Mouse (Mus musculus) left cerebral cortex, postnatal 4 days (tissue): ENCODE data around the gene Naa15. TPM values are rescaled to one million over a fixed set of nuclear protein-coding genes. Genes with fewer than 3 reads are reported as not detected.
"Not testable (repeated sequence)": the region's sequence is repeated elsewhere in the genome, so short reads cannot be mapped to it uniquely, and the experiment has no call there.

ENCODE experiments used
- DNase-seq: peaks from one replicate; pipeline ENCODE4 v3.0.0-alpha.2; 2022
- intact Hi-C: fragments of 180-260 bp; cut with DNase I; formaldehyde crosslinking; loops from one replicate; pipeline ENCODE4 v1.15.1; 2025
- total RNA-seq, 2 experiments: library from RNA; stranded (reverse); gene quantifications; 2 replicates each; pipeline ENCODE4 v1.2.3; 2021

Gene Naa15
- total RNA-seq, 2 experiments from 2014 or later: 72.5 to 75.8 TPM

DNA sequence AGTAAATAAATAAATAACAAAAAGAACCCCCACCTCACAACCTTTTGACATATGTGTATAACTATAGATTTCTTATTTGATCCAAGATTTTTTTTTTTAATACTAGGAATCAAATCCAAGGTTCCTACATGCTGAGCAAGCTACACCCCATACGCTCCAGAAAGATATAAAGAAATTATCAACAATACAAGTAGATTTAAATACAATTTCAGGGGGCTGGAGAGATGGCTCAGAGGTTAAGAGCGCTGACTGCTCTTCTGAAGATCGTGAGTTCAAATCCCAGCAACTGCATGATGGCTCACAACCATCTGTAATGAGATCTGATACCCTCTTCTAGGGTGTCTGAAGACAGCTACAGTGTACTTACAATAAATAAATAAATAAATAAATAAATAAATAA is 21.9 kb upstream of the Naa15 start:
- DNase-seq, intact Hi-C loops: not testable (repeated sequence)

DNA sequence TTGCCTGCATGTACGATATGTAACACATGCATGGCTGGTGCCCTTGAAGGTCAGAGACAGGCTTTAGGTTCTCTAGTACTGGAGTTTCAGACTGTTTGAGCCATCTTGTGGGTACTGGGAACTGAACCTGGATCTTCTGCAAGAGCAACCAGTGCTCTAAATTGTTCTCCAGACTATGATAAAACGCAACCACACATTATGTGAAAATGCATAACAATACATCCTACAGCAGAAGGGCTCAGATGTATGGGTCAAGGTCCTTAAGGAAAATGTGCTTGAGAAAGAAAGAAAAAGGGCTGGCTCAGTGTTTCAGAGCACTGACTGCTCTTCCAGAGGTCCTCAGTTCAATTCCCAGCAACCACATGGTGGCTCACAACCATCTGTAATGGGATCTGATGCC is 21.3 kb upstream of the Naa15 start:
- DNase-seq: no peak
- intact Hi-C loops: no loop called here

DNA sequence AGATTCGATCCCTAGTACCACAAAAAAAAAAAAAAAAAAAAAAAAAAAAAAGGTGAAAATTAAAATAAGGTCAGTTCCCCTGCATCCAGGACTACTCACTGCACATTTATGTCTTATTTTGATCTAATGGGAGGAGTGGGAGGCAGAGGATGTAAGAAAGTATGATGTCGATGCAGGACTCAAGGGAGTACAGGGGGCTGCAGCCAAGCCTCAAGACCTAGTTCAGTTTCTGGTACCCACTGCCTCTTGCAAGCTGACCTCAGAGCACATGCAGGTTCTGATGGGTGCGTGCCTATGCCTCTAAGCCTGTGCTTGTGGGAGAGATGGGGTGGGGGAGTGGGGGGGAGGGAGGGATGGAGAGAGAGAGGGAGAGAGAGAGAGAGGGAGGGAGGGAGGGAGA is 20.1 kb upstream of the Naa15 start:
- DNase-seq: no peak
- intact Hi-C loops: no loop called here

DNA sequence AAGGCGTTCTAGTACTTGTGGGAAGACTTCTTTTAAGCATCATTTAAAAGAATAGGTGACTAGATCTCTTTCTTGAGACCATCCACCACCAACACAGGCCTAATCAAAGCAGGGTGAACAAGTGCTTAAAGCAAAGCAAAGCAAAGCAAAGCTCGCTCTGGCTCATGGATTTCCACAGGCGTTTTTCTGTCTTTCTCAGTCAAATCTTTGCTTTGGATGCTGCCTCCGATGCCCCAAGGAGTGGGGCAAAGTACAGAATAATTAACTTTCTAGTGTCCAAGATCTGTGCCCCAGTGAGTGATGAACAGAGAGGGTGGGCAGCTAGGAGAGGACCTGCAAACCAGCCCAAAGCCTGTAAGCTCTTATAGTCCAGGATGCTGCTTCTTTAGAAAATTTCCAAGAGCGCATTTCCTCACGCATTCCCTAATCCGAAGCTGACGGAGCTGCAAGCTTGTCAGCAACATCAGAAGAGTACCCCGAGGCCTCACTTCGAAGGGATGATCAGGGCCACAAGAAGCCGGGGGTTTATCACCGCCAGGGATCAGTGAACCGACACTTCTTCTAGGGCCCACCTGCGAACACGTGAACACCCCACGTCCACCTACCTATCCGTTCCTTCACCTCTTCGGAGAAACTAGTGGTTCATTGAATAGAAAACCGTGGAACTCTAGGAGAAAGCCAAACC is 19.3 kb upstream of the Naa15 start:
- DNase-seq: no peak
- intact Hi-C loops: no loop called here

DNA sequence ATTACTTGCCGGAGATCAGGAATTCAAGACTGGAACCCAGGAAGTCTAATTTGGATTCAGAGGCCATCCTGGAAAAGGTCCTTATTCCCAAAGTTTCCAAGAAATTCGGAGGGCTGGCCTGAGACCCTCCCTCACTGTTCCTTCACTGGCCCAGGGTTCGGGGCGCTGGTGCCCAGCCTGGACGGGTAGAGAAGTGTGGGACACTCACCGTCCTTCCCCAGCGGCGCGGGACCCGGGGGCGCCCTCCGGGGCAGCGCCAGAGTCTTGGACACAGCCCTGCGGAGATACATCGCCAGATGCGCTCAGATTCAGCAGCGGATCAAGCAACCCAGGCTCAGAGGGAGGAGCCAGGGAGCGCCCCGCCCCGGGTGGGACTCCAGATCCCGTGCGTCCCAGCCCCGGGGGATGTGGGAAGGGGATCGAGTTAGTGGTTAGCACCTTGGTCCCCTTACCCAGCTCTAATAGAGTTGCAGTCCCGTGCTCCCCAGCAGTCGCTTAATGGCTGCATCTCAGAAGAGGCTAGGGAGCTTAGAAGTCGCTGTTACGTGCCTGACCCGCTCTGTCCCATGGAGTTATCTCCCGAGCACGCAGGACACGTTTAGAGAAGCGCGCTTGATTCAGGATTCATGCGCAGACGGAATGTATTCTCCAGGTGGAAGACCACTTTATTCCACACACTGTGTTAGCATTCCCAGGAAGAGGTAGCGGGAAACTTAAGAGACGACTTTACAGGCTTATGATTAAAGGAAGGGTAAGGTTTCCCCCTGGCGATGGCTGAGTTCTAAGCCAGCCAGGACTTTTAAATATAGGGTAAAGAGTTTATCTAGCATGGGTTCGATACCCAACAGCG is 18.5 kb upstream of the Naa15 start, which contains the start of gene Mgarp:
Gene Mgarp (minus strand): TSS at position 520 of the 850 bp plus-strand sequence.
- DNase-seq: peak; percentile 55

DNA sequence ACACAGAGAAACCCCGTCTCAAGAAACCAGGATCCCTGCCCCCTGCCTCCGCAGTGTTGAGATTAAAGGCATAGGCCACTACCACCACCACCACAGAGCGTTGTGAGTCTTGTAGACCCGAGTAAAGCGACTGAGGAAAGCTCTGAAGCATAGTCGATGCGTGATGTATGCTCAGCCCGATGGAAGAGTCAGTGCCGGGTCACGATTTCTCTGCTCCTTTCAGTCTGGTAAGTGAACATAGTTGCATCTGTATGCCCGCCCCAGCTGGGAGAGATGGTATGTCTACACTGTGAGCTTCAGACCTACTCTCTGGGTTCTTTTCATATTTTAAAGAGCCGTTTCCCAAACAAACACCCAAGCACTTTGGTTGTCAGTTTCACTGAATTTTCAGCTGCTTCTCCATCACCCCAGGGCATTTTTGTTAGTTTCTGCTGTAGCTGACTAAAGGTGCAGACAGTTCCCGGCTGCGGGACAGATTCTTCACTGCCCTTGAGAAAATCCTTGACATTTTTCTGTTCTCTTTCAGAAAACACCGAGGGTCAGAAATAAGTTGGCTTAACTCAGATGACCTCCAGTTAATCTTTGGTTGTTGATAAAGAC is 17.1 kb upstream of the Naa15 start:
- intact Hi-C loops: no loop called here
- no peak for DNase-seq

More for the DNA sequence above, 18.5 kb upstream of the Naa15 start, which contains the start of gene Mgarp:
- intact Hi-C loops: no loop called here

DNA sequence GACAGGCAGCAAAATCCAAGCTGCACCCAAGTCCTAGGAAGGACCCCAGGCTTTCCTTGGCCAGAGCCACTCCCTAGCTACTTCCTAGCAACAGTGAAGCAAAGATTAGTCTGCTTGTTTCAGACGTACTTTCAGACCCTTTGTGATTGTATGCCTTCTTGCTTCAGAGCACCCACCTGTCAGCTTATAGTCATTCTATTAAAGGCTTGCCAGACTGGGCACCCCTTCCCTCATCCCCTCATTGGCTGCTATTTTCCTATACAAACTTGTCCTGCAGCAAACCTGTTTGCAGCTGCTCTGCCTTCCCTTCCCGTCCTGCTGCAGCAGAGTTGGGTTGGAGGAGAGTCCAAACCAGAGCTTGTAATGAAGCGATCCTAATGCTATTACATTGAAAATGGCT is 16.3 kb upstream of the Naa15 start:
- no peak for DNase-seq
- intact Hi-C loops: no loop called here

DNA sequence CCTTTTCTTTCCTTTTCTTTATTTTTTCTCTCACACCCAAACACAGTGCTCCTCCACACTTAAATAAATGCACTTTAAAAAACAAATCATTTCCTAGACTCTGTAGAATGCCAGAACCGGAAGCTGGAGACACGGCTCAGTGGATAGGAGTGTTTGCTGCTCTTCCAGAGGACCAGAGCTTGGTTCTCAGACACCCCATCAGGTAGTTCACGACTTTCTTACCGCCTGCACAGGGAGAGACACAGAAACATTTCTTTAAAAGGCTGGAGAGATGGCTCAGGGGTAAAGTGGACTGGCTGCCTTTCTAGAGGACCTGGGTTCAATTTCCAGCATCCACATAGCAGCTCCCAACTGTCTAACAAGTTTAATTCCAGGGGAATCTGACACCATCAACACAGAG is 15.4 kb upstream of the Naa15 start:
- intact Hi-C loops: no loop called here
- DNase-seq: no peak

GRCm38 (mm10) chr3:51400682-51401081 is 14.3 kb upstream of the Naa15 start:
- DNase-seq: no peak
- intact Hi-C loops: no loop called here

DNA sequence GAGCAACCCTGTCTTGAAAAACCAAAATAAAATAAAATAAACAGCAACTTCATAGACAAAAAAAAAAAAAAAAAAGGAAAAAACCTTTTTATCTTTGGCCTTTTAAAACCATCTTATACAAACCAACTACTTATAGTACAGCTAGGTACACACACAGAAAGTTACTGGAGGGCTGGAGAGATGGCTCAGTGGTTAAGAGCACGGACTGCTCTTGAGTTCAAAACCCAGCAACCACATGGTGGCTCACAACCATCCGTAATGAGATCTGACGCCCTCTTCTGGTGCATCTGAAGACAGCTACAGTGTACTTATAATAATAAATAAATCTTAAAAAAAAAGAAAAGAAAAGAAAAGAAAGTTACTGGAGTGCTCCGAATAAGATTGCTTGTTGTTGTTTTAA is 12.9 kb upstream of the Naa15 start:
- intact Hi-C loops, DNase-seq: not testable (repeated sequence)

DNA sequence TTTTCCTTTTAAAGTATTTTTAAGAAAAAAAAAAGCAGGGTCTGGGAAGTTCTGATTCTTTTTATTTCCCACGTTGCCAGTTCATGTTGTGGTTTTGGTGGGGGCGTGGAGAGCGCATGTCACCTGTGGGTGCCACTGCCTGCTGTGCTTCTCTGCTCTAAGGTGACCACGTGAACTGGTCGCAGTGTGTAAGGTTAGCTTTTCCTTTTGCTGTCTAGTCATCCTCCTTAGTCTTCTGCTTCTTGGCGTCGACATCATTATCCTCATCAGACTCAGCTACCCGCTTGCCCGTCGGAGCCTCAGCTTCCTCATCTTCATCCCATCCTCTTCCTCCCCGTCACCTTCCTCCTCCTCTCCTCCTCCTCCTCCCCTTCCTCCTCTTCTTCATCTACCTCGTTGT is 12.3 kb upstream of the Naa15 start:
- no peak for DNase-seq
- intact Hi-C loops: no loop called here

DNA sequence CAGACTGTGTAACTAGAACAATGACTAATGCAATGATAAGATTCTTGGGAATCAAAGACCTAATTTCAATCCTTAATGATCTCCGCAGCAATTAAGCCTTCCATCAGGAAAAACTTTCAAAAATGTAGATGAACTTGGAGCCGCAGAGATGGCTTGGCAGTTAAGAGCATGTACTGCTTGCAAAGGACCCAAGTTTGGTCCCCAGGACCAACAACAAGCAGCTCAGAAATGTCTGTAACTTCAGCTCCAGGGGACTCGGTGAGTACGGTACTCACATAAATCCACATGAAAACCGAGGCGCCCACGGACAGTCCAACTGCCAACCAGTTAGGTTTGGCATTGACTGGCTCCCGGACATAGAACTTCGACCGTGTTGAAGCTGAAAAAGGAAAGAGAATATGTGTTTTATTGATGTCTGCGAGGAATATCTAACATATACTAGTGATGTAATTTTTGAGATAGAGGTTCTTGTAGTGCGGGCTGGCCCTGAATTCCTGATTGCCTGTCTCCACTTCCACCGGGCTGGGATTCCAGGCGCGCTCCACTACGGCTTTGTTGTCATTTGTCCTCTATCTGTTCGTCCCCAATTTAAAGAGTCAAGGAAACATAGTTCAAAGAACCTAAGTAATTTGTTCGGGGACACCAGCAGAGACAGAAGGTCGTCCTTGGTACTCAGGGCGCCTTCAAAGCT is 6.9 kb upstream of the Naa15 start:
- DNase-seq: no peak
- intact Hi-C loops: no loop called here

GRCm38 (mm10) chr3:51408561-51409183 is 6.3 kb upstream of the Naa15 start, which contains the start of gene Ndufc1:
Gene Ndufc1 (minus strand): TSS chr3:51408988.
- intact Hi-C loops: no loop called here

DNA sequence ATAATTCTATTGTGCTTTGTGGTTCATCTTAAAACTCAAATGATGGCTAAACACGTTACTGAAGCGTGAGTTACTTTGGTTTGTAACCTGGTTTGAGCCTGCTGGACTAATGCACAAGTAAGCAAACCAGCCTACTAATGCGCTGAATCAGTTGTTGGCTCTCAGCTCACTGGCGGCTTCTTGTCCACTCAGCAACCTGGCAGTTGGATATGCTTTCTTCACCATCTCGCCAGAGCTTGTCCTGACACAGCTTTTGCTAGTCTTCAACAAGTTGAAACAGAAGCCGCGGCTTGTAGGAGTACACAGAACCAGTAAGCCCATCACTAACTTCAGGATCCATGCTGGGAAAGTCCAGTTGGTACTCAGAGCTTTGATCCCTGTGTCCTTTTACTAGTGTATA is 2.5 kb upstream of the Naa15 start:
- no peak for DNase-seq
- intact Hi-C loops: no loop called here

More at GRCm38 (mm10) chr3:51408561-51409183, 6.3 kb upstream of the Naa15 start, which contains the start of gene Ndufc1:
- DNase-seq: peak; percentile 98

DNA sequence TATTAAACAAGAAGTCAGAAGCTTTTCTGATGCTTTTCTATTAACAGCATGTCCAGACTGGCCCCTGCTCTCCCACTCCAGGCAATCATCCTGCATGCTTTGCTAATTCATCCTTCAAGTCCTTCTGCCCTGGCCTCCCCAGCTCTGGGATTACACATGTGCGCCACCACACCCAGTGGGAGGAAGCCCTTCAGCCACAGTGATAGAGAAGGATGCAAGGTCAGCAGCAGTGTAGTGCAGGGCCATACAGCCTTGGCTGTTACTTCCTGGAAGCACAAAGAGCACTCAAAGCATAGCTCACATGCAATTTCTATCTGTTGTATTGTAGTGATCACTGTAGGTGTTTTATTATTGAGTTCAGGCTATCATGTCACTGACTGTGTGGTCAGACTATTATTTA is 1.7 kb upstream of the Naa15 start:
- no peak for DNase-seq
- intact Hi-C loops: no loop called here

GRCm38 (mm10) chr3:51416073-51416363 is 1.1 kb downstream of the Naa15 start:
- intact Hi-C loops: no loop called here
- no peak for DNase-seq

- peak; percentile 46 for DNase-seq
- intact Hi-C loops: no loop called here
Observed at GRCm38 (mm10) chr3:51416364-51417134, 1.6 kb downstream of the Naa15 start.

DNA sequence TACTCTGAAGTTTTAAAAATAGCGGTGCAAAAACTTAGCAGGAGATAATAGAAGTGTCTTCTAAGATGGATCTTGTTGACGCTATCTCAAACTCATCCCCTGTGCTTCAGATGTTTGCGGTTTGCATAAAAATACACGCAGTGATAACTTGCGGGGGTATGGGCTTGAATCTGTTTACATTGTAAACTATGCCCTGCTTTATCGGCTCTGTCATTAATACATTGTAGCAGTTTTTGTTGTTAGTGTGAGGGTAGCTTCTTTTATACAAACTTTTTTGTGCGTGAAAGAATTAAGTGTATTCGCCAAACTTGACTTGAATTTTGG is 2.1 kb downstream of the Naa15 start:
- no peak for DNase-seq
- intact Hi-C loops: no loop called here

- DNase-seq: no peak
- intact Hi-C loops: no loop called here
Observed at GRCm38 (mm10) chr3:51417485-51417884, 2.5 kb downstream of the Naa15 start.

DNA sequence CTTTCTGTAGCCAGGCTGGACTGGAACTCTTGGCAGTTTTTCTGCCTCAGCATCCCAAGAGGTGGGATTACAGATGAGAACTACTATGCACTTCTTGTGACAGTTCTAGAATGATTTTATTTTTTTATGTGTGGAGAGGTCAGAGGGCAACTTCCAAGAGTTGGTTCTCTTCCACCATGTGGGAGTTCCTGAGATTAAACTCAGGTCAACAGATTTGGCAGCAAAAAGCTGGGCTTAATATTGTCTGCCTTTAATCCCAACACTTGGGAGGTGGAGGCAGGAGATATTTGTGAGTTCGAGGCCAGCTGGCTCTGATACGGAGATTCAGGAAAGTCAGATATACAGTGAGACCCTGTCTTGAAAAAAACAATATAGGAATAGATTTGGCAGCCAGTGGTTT is 3.0 kb downstream of the Naa15 start:
- intact Hi-C loops: no loop called here
- DNase-seq: no peak
